Mouse (Mus musculus) liver, adult (tissue): ENCODE measurements around the gene Actr2.

ENCODE experiments used
- GATA4 ChIP-seq: IDR thresholded peaks from 2 replicates; pipeline ENCODE4 v1.6.1; 2014; ENCODE audit warnings: mild to moderate bottlenecking, low read length; ENCODE audit not compliant: insufficient replicate concordance

Actr2 gene

GRCm38 (mm10) chr11:20112741-20113480 is at the start of gene Actr2:
Gene Actr2, minus strand, starts transcription at chr11:20112913.
- TF ChIP-seq GATA4, result no peak

- TF ChIP-seq GATA4, result no peak
Observed at GRCm38 (mm10) chr11:20158879-20159278, 46.2 kb upstream of the Actr2 start.

GRCm38 (mm10) chr11:20152107-20152901 is 39.6 kb upstream of the Actr2 start:
- no peak for TF ChIP-seq GATA4

DNA sequence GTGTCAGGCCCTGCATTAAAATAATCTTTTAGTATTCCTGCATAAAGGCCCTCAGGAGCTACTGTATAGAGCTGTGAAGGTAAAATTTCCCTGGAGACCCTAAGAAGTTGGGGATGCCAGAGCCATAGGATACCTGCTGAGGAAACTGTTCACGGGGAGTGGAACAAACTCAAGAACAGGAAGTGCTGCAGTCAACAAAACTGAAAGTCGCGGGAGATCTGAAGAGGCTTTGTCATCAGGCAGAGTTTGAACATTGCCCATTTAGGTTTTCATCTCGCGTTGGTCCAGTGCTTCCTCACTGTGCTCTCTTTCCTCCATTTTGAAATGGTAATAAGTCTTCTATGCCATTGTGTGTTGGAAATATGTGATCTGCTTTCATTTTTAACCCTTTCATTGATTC is 38.6 kb upstream of the Actr2 start:
- TF ChIP-seq GATA4, result no peak

- no peak for TF ChIP-seq GATA4
Observed at GRCm38 (mm10) chr11:20149936-20150335, 37.2 kb upstream of the Actr2 start.

- TF ChIP-seq GATA4, result no peak
Observed at GRCm38 (mm10) chr11:20145383-20145782, 32.7 kb upstream of the Actr2 start.

DNA sequence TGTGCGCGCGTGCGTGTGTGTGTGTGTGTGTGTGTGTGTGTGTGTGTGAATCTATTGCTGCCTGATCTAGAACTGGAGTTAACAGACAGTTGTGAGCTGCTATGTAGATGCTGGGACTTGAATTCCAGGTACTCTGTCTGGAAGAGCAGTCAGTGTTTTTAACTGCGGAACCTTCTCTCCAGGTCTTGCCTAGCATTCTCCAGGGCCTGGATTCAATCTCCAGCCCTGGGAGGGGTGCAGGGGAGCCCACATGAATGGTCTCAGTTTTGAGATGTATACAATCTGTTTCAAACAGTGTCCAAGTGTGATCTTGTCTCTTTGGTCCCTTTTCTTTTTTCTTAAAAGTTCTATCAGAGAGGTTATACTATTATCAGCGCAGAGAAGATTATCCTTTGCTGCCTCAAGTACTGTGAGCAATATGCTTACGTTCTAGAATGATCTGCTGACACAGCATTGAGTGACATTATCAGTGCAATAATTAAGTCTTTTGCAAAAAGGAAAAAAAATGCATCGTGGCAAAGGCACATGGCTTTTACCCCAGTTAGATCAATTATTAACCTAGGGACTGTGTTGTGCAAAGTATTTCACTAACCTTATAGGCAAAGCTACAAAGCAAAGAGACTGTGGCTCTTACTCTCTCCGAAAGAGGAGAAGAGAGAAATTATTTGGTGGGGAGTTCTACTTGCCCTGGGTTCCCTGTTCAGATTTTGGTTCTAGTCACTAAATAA is 32.0 kb upstream of the Actr2 start:
- TF ChIP-seq GATA4, result no peak

DNA sequence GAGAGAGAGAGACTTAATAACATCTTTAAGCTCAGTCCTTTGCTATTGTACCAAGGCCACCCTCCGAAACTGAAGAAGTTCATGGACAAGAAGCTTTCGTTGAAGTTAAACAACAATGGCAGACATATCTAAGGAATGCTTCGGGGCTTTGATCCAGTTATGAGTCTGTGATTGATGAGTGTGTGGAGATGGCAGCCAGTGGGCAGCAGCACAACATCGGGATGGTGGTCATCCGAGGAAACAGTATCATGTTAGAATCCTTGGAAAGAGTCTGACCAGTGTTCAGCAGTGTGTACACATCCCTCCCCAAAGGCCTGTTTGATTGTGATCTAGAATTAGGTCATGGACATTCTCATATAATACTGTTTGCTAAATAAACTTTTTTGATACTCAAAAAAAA is 29.8 kb upstream of the Actr2 start:
- TF ChIP-seq GATA4, result no peak

DNA sequence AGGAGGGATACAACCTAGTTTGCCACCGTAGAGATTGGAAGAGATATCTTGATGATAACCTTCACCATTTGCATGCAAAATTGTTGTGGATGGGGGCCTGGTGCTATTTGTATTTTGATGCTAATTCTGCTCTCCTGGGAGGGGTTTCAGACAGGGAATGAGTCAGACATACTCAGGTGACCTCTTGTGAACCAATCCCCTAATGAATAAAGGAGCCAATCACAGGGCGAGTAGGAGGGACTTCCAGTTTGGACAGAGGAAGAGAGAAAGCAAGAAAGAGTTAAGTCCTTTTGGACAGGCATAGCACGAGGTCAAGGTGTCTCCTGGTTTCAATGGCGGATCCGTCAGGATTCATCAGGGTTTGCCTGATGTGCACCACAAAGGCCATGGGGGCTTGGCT is 27.6 kb upstream of the Actr2 start:
- no peak for TF ChIP-seq GATA4

DNA sequence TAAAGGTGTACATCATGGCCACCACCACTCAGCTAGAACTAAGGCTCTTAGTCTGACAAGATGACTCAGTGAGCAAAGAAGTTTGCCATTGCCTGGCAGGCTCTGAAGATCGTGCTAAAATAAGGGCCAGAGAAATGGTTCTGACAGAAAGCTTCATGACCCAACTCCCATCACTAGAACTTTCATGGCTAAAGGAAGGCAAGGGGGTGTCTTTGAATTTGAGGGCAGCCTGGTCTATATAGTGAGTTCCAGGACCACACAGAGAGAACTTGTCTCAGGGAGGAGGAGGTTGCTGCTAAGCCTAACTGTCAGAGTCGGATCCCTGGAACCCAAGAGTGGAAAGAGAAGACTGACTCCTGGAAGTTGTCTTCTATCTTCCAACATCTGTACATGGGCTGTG is 27.0 kb upstream of the Actr2 start:
- no peak for TF ChIP-seq GATA4

- no peak for TF ChIP-seq GATA4
Observed at GRCm38 (mm10) chr11:20138498-20139208, 25.9 kb upstream of the Actr2 start.

GRCm38 (mm10) chr11:20137872-20138271 is 25.2 kb upstream of the Actr2 start:
- no peak for TF ChIP-seq GATA4

DNA sequence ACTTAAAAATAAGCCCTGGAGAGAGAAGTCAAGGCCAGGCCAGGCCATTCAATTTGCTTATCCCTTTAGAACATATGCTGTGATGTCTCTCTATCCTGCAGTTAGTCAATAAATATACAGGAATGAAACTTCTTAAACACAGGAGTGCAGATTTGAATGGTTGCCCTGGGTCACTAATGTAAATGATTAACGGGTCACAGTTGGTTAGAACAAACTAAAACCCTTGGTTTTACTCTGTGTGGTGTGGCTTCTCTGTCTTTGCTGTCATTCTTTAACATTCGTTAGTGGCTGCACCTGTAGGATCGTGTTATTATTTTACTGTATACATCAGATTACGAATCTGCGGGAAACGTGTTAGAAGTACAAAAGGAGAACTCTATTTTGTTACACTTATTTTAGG is 23.6 kb upstream of the Actr2 start:
- TF ChIP-seq GATA4, result no peak

GRCm38 (mm10) chr11:20133721-20134120 is 21.0 kb upstream of the Actr2 start:
- TF ChIP-seq GATA4, result no peak

GRCm38 (mm10) chr11:20132955-20133562 is 20.3 kb upstream of the Actr2 start:
- TF ChIP-seq GATA4, result no peak
